Mouse (Mus musculus): ENCODE measurements around the gene Olfr317. TPM values are rescaled to one million over a fixed set of nuclear protein-coding genes. Genes with fewer than 3 reads are reported as not detected.
"Not testable (repeated sequence)": the region's sequence is repeated elsewhere in the genome, so short reads cannot be mapped to it uniquely, and the experiment has no call there.

Olfr317 gene
- under 1 TPM in 1 of 2 experiments, not detected in 1; 0.49 TPM for total RNA-seq (2021)
- long read RNA-seq, result 0 reads

GRCm38 (mm10) chr11:58738792-58739262 lies at the start of gene Olfr317:
Gene Olfr317 (minus strand): TSS chr11:58739212.
- no peak for DNase-seq (ENCODE audit: low spot score in 2 of 2)

- no peak for DNase-seq (ENCODE audit: low spot score in 2 of 2)
These were observed 49.3 kb upstream of the Olfr317 start for GRCm38 (mm10) chr11:58788346-58788745.

GRCm38 (mm10) chr11:58787651-58788050 lies 48.6 kb upstream of the Olfr317 start:
- no peak for DNase-seq (ENCODE audit: low spot score in 2 of 2)

- no peak for DNase-seq (ENCODE audit: low spot score in 2 of 2)
These were observed 45.2 kb upstream of the Olfr317 start for GRCm38 (mm10) chr11:58784182-58784581.

- DNase-seq (ENCODE audit: low spot score in 2 of 2), result no peak
These were observed 43.6 kb upstream of the Olfr317 start, which contains the start of gene Olfr314 for GRCm38 (mm10) chr11:58782480-58783089. Gene Olfr314 (plus strand): TSS chr11:58782952.

- no peak for DNase-seq (ENCODE audit: low spot score in 2 of 2)
These were observed 33.9 kb upstream of the Olfr317 start, which contains the start of gene Olfr315 for GRCm38 (mm10) chr11:58772888-58773287. Gene Olfr315 (plus strand): TSS chr11:58773188.

GRCm38 (mm10) chr11:58752434-58752833 lies 13.4 kb upstream of the Olfr317 start, which contains the start of gene Olfr316:
Gene Olfr316 (plus strand): TSS chr11:58752734.
- DNase-seq (ENCODE audit: low spot score in 2 of 2), result no peak

- DNase-seq (ENCODE audit: low spot score in 2 of 2), result peak in 1 of 2 experiments; percentile 16
These were observed 12.1 kb upstream of the Olfr317 start for GRCm38 (mm10) chr11:58751096-58751495.

- DNase-seq (ENCODE audit: low spot score in 2 of 2), result peak; percentile 39 to 45
These were observed 5.6 kb downstream of the Olfr317 start for GRCm38 (mm10) chr11:58733372-58733771.

- DNase-seq (ENCODE audit: low spot score in 2 of 2), result not testable (repeated sequence)
These were observed 10.9 kb downstream of the Olfr317 start for GRCm38 (mm10) chr11:58727896-58728650.

- no peak for DNase-seq (ENCODE audit: low spot score in 2 of 2)
These were observed 15.1 kb downstream of the Olfr317 start, which contains the start of gene Olfr318 for GRCm38 (mm10) chr11:58723914-58724313. Gene Olfr318 (minus strand): TSS chr11:58724014.

- no peak for DNase-seq (ENCODE audit: low spot score in 2 of 2)
These were observed 19.3 kb downstream of the Olfr317 start for GRCm38 (mm10) chr11:58719701-58720100.

- not testable (repeated sequence) for DNase-seq (ENCODE audit: low spot score in 2 of 2)
These were observed 21.3 kb downstream of the Olfr317 start for GRCm38 (mm10) chr11:58717723-58718122.

- no peak for DNase-seq (ENCODE audit: low spot score in 2 of 2)
These were observed 29.9 kb downstream of the Olfr317 start for GRCm38 (mm10) chr11:58709086-58709485.

GRCm38 (mm10) chr11:58698862-58699261 lies 40.1 kb downstream of the Olfr317 start, which contains the start of gene Olfr319:
Gene Olfr319 (plus strand): TSS chr11:58699162.
- no peak for DNase-seq (ENCODE audit: low spot score in 2 of 2)

Other genes with a start within 250 kb of the Olfr317 start
- gene Olfr332, start 246.7 kb downstream of the Olfr317 start, total RNA-seq (2021), result not detected
- not detected for gene Olfr331, start 236.6 kb downstream of the Olfr317 start, total RNA-seq (2021)
- not detected for gene Olfr330, start 204.4 kb downstream of the Olfr317 start, total RNA-seq (2021)
- gene Olfr329-ps, start 192.8 kb downstream of the Olfr317 start, total RNA-seq (2021), result not detected
- gene Olfr328, start 183.6 kb downstream of the Olfr317 start, total RNA-seq (2021), result under 1 TPM; 0.11 to 0.23 TPM
- not detected for gene Olfr224, start 168.7 kb downstream of the Olfr317 start, total RNA-seq (2021)
- gene Olfr325, start 161.5 kb downstream of the Olfr317 start, total RNA-seq (2021), result not detected
- gene Olfr324, start 144.1 kb downstream of the Olfr317 start, total RNA-seq (2021), result not detected
- gene 2210407C18Rik, start 123.1 kb downstream of the Olfr317 start, total RNA-seq (2021), result not detected
- gene Olfr323, start 108.7 kb downstream of the Olfr317 start, total RNA-seq (2021), result not detected
- under 1 TPM in 1 of 2 experiments, not detected in 1; 0.20 TPM for gene Trim58, start 98.7 kb downstream of the Olfr317 start, total RNA-seq (2021)
- gene Olfr322, start 80.4 kb downstream of the Olfr317 start, total RNA-seq (2021), result not detected
- not detected for gene Olfr320, start 58.1 kb downstream of the Olfr317 start, total RNA-seq (2021)
- gene Olfr319, start 40.0 kb downstream of the Olfr317 start, total RNA-seq (2021), result not detected
- gene Olfr318, start 15.2 kb downstream of the Olfr317 start, total RNA-seq (2021), result under 1 TPM in 1 of 2 experiments, not detected in 1; 0.16 TPM
- gene Olfr316, start 13.5 kb upstream of the Olfr317 start, total RNA-seq (2021), result under 1 TPM; 0.25 to 0.32 TPM
- not detected for gene Olfr315, start 34.0 kb upstream of the Olfr317 start, total RNA-seq (2021)
- not detected for gene Olfr314, start 43.7 kb upstream of the Olfr317 start, total RNA-seq (2021)
- gene Fam183b, start 62.7 kb upstream of the Olfr317 start, total RNA-seq (2021), result 1 to 10 TPM; 5.3 to 6.9 TPM
- gene Olfr313, start 75.8 kb upstream of the Olfr317 start, total RNA-seq (2021), result not detected
- not detected for gene Olfr312, start 90.0 kb upstream of the Olfr317 start, total RNA-seq (2021)
- not detected for gene Olfr311, start 100.0 kb upstream of the Olfr317 start, total RNA-seq (2021)
- gene Gm12258, start 107.9 kb upstream of the Olfr317 start, total RNA-seq (2021), result 10 to 100 TPM; 16.2 to 17.7 TPM
- 10 to 100 TPM in 1 of 2 experiments, 1 to 10 TPM in 1; 6.6 to 11.7 TPM for gene 2810021J22Rik, start 128.0 kb upstream of the Olfr317 start, total RNA-seq (2021)
- gene Zfp39, start 165.0 kb upstream of the Olfr317 start, total RNA-seq (2021), result 10 to 100 TPM in 1 of 2 experiments, 1 to 10 TPM in 1; 9.9 to 10.1 TPM
- gene Btnl10, start 178.7 kb upstream of the Olfr317 start, total RNA-seq (2021), result under 1 TPM in 1 of 2 experiments, not detected in 1; 0.22 TPM
- gene Rnf187, start 199.7 kb upstream of the Olfr317 start, total RNA-seq (2021), result 100 to 1,000 TPM; 453 to 458 TPM
- gene Hist3h2ba, start 209.7 kb upstream of the Olfr317 start, total RNA-seq (2021), result 100 to 1,000 TPM; 146 to 155 TPM
- 10 to 100 TPM; 59.3 to 61.6 TPM for gene Hist3h2a, start 215.5 kb upstream of the Olfr317 start, total RNA-seq (2021)
- gene Trim17, start 215.5 kb upstream of the Olfr317 start, total RNA-seq (2021), result 1 to 10 TPM; 2.9 to 3.7 TPM
- gene Trim11, start 238.9 kb upstream of the Olfr317 start, total RNA-seq (2021), result 10 to 100 TPM; 24.7 to 28.6 TPM

Data from layer of hippocampus, postnatal 10 days (tissue).